Mouse (Mus musculus): ENCODE data around the gene Pnpla7.

DNA sequence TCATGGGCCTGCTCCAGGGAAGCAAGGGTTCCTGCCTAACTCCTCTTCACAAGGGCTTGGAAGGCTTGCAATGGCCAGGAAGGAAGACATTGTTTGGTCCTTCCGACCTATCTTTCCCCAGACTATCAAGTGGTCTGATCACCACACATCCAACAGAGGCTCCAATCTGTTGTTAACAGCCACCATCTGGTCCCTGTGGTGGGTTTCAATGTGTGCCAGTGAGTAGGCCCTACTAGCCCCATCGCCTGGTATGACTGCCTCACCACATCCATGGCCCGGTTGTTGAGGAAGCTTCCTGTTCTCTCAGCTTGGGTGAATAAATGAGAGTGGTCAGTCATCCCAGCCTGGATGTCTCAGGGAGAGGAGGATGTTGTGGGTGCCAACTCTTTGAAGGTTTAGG, 112.8 kb downstream of the Pnpla7 start:
- TF ChIP-seq POLR2A (IDR thresholded peaks at IDR 0.05; ENCODE audit: low read depth, low read length) (no peak), CTCF (IDR thresholded peaks at IDR 0.05; ENCODE audit: borderline replicate concordance, insufficient read depth, low read length) (no peak)
